Mouse (Mus musculus) intestine, embryonic 15.5 days (tissue): ENCODE data around the gene Ccr7. TPM values are rescaled to one million over a fixed set of nuclear protein-coding genes. Genes with fewer than 3 reads are reported as not detected.

Source experiments
- ATAC-seq: fragments of 200-750 bp; cut with Nextera tagmentation; 2 replicates; pipeline ENCODE4 v1.8.0; 2017; ENCODE audit warnings: moderate TSS enrichment, moderate library complexity
- H3K27ac ChIP-seq: fragments of 300-500 bp; sonication (generic); 2 replicates; pipeline ENCODE4 v1.5.1; 2015; ENCODE audit warnings: mild to moderate bottlenecking, inconsistent platforms
- H3K27me3 ChIP-seq: fragments of 300-500 bp; sonication (generic); replicated peaks from 2 replicates; pipeline ENCODE4 v1.6.1; 2015; ENCODE audit warnings: inconsistent platforms
- H3K36me3 ChIP-seq: fragments of 300-500 bp; sonication (generic); 2 replicates; pipeline ENCODE4 v1.6.1; 2015; ENCODE audit warnings: inconsistent platforms
- H3K4me1 ChIP-seq: fragments of 300-500 bp; sonication (generic); replicated peaks from 2 replicates; pipeline ENCODE4 v1.6.1; 2015; ENCODE audit warnings: inconsistent platforms
- H3K4me2 ChIP-seq: fragments of 300-500 bp; sonication (generic); replicated peaks from 2 replicates; pipeline ENCODE4 v1.6.1; 2015; ENCODE audit warnings: mild to moderate bottlenecking, inconsistent platforms
- H3K4me3 ChIP-seq: fragments of 300-500 bp; sonication (generic); replicated peaks from 2 replicates; pipeline ENCODE4 v1.5.1; 2015; ENCODE audit warnings: inconsistent platforms
- H3K9ac ChIP-seq: fragments of 300-500 bp; sonication (generic); 2 replicates; pipeline ENCODE4 v1.6.1; 2015; ENCODE audit warnings: inconsistent platforms
- H3K9me3 ChIP-seq: fragments of 300-500 bp; sonication (generic); 2 replicates; pipeline ENCODE4 v1.6.1; 2016; ENCODE audit warnings: inconsistent platforms
- WGBS: fragments of 180-500 bp; shearing (Covaris S2); methylation state at CpG from one replicate; pipeline ENCODE4 v1.1.7; 2015; 5-methylcytosine and 5-hydroxymethylcytosine counted together
- polyA plus RNA-seq: library from polyadenylated mRNA; unstranded; fragments of >200 nt; fragmentation: Nextera tagmentation; extraction: Ambion mirVana; gene quantifications from 2 replicates; pipeline ENCODE4 v1.2.1, GENCODE M21; 2015

Ccr7 gene
- 0.43 and 0.87 TPM in 2 replicates for polyA plus RNA-seq

GRCm38 (mm10) chr11:99154987-99155641 lies at the start of gene Ccr7:
Ccr7 (minus strand) TSS chr11:99155077.
- Histone ChIP-seq H3K36me3 (no peaks in the 10 kb centered on the region), H3K27me3 (no peaks in the 10 kb centered on the region), H3K4me3 (no peak within 1 kb of the TSS), H3K9me3 (no peaks in the 10 kb centered on the region), H3K27ac (no peak within 1 kb of the TSS), H3K4me2 (no peak within 1 kb of the TSS), H3K4me1 (no peaks in the 10 kb centered on the region), H3K9ac (no peak within 1 kb of the TSS)
- ATAC-seq, result no peak
- 54% methylated on average over 12 of the region's 12 CpGs for WGBS

GRCm38 (mm10) chr11:99189154-99189582 lies 34.3 kb upstream of the Ccr7 start:
- H3K4me1 ChIP-seq, result no peaks in the 10 kb centered on the region
- no peak for ATAC-seq
- no peak overlapping the region for H3K4me3 ChIP-seq
- H3K4me2 ChIP-seq, result no peak overlapping the region
- no peak overlapping the region for H3K9ac ChIP-seq
- no peaks in the 10 kb centered on the region for H3K9me3 ChIP-seq
- 20% methylated on average over 14 of the region's 14 CpGs for WGBS
- H3K27me3 ChIP-seq, result no peaks in the 10 kb centered on the region
- H3K27ac ChIP-seq, result no peak overlapping the region
- no peaks in the 10 kb centered on the region for H3K36me3 ChIP-seq

DNA sequence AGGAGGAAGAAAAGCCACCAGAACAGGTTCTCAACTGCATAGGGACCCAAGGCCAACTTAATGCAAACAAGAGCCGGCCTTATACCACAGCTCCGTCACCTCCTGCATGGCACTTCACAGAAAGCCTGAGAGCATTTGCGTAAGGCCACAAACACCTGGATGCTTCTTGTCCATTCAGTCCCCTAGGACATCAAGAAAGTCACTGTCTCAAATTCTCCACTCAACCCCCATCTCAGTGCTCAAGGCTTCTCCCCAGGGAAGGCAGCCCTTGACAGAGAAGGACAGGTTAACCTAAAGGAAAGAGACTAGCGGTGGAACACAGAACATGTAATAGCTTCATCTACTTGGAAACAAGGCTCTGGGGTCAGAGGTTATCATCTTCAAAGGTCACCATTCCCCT lies 32.5 kb upstream of the Ccr7 start:
- Histone ChIP-seq H3K9ac (no peak overlapping the region), H3K36me3 (no peaks in the 10 kb centered on the region), H3K9me3 (no peaks in the 10 kb centered on the region), H3K4me2 (no peak overlapping the region), H3K27me3 (no peaks in the 10 kb centered on the region), H3K4me1 (no peaks in the 10 kb centered on the region), H3K27ac (no peak overlapping the region), H3K4me3 (no peak overlapping the region)
- ATAC-seq, result no peak
- WGBS, result 64% methylated on average over 4 of the region's 4 CpGs

GRCm38 (mm10) chr11:99186836-99187235 lies 32.0 kb upstream of the Ccr7 start:
- no peak overlapping the region for H3K9ac ChIP-seq
- H3K9me3 ChIP-seq, result no peaks in the 10 kb centered on the region
- H3K4me2 ChIP-seq, result no peak overlapping the region
- H3K36me3 ChIP-seq, result no peaks in the 10 kb centered on the region
- no peak overlapping the region for H3K4me3 ChIP-seq
- 87% methylated on average over 2 of the region's 2 CpGs for WGBS
- H3K27me3 ChIP-seq, result no peaks in the 10 kb centered on the region
- ATAC-seq, result no peak
- no peaks in the 10 kb centered on the region for H3K4me1 ChIP-seq
- H3K27ac ChIP-seq, result no peak overlapping the region

- Histone ChIP-seq H3K4me2 (no peak overlapping the region), H3K27me3 (no peaks in the 10 kb centered on the region), H3K4me1 (no peaks in the 10 kb centered on the region), H3K9me3 (no peaks in the 10 kb centered on the region), H3K4me3 (no peak overlapping the region), H3K9ac (no peak overlapping the region), H3K36me3 (no peaks in the 10 kb centered on the region), H3K27ac (no peak overlapping the region)
- no peak for ATAC-seq
- 66% methylated on average over 11 of the region's 11 CpGs for WGBS
Measured at GRCm38 (mm10) chr11:99182575-99182974, 27.7 kb upstream of the Ccr7 start.

GRCm38 (mm10) chr11:99180071-99180470 lies 25.2 kb upstream of the Ccr7 start:
- Histone ChIP-seq H3K9ac (no peak overlapping the region), H3K27me3 (no peaks in the 10 kb centered on the region), H3K4me2 (no peak overlapping the region), H3K9me3 (no peaks in the 10 kb centered on the region), H3K4me3 (no peak overlapping the region), H3K36me3 (no peaks in the 10 kb centered on the region), H3K27ac (no peak overlapping the region), H3K4me1 (no peaks in the 10 kb centered on the region)
- WGBS, result 83% methylated on average over 5 of the region's 5 CpGs
- ATAC-seq, result no peak

DNA sequence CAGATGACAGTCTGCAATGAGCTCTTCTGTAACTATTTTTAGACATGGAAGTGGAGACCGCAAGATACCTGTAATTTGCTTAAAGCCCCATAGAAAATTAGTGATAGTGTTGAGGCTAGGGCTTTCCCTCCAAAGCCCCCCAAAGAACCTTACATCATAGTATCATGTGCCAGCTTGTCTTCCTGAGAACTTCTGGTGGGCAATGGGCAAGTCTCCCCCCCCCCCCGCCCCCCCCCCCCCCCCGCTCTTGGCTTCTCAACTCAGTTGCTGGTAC lies 23.0 kb upstream of the Ccr7 start:
- H3K9me3 ChIP-seq, result no peaks in the 10 kb centered on the region
- no peak overlapping the region for H3K4me3 ChIP-seq
- 54% methylated on average over 3 of the region's 3 CpGs for WGBS
- no peak for ATAC-seq
- H3K4me1 ChIP-seq, result no peaks in the 10 kb centered on the region
- H3K4me2 ChIP-seq, result no peak overlapping the region
- H3K36me3 ChIP-seq, result no peaks in the 10 kb centered on the region
- no peak overlapping the region for H3K27ac ChIP-seq
- H3K27me3 ChIP-seq, result no peaks in the 10 kb centered on the region
- no peak overlapping the region for H3K9ac ChIP-seq

DNA sequence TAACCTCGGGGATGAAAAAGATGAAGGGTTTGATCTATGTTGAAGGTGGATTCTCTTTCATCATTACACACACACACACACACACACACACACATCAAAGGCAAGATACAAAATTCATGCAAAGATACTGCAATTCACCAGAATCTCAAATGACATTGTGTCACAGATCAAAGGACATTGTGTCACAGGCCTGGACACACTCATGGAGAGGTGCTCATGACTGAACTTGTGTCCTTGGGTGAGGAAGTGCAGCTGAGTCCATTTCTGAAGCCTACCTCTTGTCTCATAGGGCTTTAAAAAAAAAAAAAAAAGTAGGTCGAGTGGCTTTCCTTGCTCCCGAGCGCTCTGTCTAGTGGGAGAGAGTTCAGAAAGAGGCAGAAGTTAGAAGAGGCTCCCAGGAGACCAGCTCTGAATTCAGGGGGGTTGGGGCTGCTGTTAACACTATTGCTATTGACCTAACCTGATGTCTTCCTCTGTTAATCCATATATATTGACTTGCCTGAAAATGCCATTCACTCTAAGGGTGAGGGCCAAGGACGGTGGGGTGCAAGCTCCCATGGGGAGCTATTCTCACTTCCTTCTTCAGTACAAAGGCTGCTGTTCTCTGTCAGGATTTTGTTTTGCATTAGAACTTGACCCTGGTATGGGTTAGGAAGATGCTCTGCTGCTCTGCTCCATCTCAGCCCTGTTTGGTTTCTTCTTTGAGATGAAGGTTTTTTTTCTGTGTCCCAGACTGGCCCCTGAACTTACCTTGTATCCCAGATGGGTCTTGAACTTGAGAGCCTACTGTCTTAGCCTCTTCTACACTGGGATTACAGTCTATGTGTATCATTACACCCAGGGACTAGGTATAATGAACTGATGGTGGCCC lies 22.4 kb upstream of the Ccr7 start:
- ATAC-seq, result no peak
- no peaks in the 10 kb centered on the region for H3K9me3 ChIP-seq
- no peak overlapping the region for H3K4me3 ChIP-seq
- no peak overlapping the region for H3K27ac ChIP-seq
- H3K4me2 ChIP-seq, result no peak overlapping the region
- H3K4me1 ChIP-seq, result no peaks in the 10 kb centered on the region
- H3K36me3 ChIP-seq, result no peaks in the 10 kb centered on the region
- H3K9ac ChIP-seq, result no peak overlapping the region
- H3K27me3 ChIP-seq, result no peaks in the 10 kb centered on the region
- WGBS, result 60% methylated on average over 5 of the region's 5 CpGs

DNA sequence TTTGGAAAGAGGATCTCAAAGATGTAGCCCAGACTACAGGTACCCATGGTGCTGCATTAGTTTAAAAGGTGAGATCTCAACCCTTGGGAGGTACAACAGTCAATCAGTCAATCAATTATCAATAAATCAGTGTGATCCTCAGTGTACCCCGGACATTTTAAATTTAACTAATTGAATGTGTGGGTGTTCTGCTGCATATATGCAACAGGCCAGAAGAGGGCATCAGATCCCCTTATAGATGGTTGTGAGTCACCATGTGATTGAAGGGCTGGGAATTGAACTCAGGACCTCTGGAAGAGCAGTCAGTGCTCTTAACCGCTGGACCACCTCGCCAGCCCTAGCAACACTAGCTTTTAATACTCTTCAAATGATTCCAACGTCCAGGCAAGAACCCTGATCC lies 17.1 kb upstream of the Ccr7 start:
- H3K4me1 ChIP-seq, result no peaks in the 10 kb centered on the region
- no peak overlapping the region for H3K9ac ChIP-seq
- no peak for ATAC-seq
- H3K36me3 ChIP-seq, result no peaks in the 10 kb centered on the region
- H3K4me3 ChIP-seq, result no peak overlapping the region
- H3K27me3 ChIP-seq, result no peaks in the 10 kb centered on the region
- H3K9me3 ChIP-seq, result no peaks in the 10 kb centered on the region
- 81% methylated on average over 4 of the region's 4 CpGs for WGBS
- no peak overlapping the region for H3K4me2 ChIP-seq
- no peak overlapping the region for H3K27ac ChIP-seq

- Histone ChIP-seq H3K4me3 (no peak overlapping the region), H3K4me1 (no peaks in the 10 kb centered on the region), H3K27me3 (no peaks in the 10 kb centered on the region), H3K36me3 (no peaks in the 10 kb centered on the region), H3K4me2 (no peak overlapping the region), H3K27ac (no peak overlapping the region), H3K9me3 (no peaks in the 10 kb centered on the region), H3K9ac (no peak overlapping the region)
- 75% methylated on average over 2 of the region's 2 CpGs for WGBS
- ATAC-seq, result no peak
Measured at GRCm38 (mm10) chr11:99171442-99171841, 16.6 kb upstream of the Ccr7 start.

DNA sequence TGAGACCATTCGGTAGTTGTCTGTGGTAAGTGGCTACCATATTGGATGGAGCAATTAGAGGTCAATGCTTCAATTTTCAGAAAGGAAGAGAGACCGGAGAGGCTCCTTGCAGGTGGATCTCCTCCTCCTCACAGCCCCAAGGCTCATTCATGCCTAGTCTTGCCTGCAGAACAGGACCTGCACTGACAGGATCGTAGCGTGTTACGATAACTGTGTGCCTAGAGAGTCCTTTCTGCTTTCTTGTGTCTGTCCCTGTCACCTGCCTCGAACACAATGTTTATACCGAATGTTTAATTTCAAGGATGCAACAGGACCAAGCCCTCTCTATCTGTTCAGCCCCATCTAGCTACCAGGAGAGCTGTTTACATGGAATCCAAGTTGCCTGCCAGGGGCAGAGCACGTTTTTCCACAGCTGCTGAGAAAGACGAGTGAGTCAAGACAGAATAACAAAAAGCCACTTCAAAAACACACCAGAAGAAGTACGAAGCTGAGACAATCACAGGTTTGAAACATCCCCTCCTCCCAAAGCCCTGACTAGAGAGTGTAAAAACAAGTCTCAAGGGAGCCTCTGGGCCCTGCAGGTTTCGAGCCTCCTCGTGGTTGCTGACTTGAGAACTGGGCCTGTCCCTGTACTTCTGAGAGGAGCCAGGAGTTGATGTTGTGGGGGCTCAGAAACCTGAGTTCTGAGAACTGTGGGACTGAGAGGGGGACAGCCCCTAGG lies 15.8 kb upstream of the Ccr7 start:
- H3K36me3 ChIP-seq, result no peaks in the 10 kb centered on the region
- 63% methylated on average over 12 of the region's 12 CpGs for WGBS
- no peak overlapping the region for H3K27ac ChIP-seq
- no peaks in the 10 kb centered on the region for H3K4me1 ChIP-seq
- no peak overlapping the region for H3K4me3 ChIP-seq
- no peak overlapping the region for H3K9ac ChIP-seq
- ATAC-seq, result no peak
- H3K4me2 ChIP-seq, result no peak overlapping the region
- no peaks in the 10 kb centered on the region for H3K9me3 ChIP-seq
- H3K27me3 ChIP-seq, result no peaks in the 10 kb centered on the region

- ATAC-seq, result no peak
- Histone ChIP-seq H3K9me3 (no peaks in the 10 kb centered on the region), H3K27me3 (no peaks in the 10 kb centered on the region), H3K27ac (no peak overlapping the region), H3K4me3 (no peak overlapping the region), H3K9ac (no peak overlapping the region), H3K4me2 (no peak overlapping the region), H3K36me3 (no peaks in the 10 kb centered on the region), H3K4me1 (no peaks in the 10 kb centered on the region)
- 94% methylated on average over 6 of the region's 6 CpGs for WGBS
Measured at GRCm38 (mm10) chr11:99170005-99170404, 15.1 kb upstream of the Ccr7 start.
